Mouse (Mus musculus): Measurements from ENCODE around the gene S100a8. TPM values are rescaled to one million over a fixed set of nuclear protein-coding genes. Genes with fewer than 3 reads are reported as not detected.

The S100a8 gene
- polyA plus RNA-seq (2016; fragmentation: Nextera tagmentation; extraction: Ambion mirVana) = 5.7 and 12.9 TPM in 2 replicates

- Histone ChIP-seq H3K9ac (replicated peaks) (no peak within 1 kb of the TSS), H3K36me3 (no peaks in the 10 kb centered on the region), H3K27me3 (no peaks in the 10 kb centered on the region), H3K27ac (replicated peaks) (no peak within 1 kb of the TSS), H3K4me2 (replicated peaks) (no peak within 1 kb of the TSS), H3K9me3 (no peaks in the 10 kb centered on the region), H3K4me3 (no peak within 1 kb of the TSS), H3K4me1 (no peaks in the 10 kb centered on the region)
- 80% methylated on average over 8 of the region's 8 CpGs for WGBS
- ATAC-seq (ENCODE audit: low FRiP score, low read depth) = no peak
Measured at GRCm38 (mm10) chr3:90668846-90669245, at the start of gene S100a8. Gene S100a8 (plus strand): TSS chr3:90668978.

DNA sequence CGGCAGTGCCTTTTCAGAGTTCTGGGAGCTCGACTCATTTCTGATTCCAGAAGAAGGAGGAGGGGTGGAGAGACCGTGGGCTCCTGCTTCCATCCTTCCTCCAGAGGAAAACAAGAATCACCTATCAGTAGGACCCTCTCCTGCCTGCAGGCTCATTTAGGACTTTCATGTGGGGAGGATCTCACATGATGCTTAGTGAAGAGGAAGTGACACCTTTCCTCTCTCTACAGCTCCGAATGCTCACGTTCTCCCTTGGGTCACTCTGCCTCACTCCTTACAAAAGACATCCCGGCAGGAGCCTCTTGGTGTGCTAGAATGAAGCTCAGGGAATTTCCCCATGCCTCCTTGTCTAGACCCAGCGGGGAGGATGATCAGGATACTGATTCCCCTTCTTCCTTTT is 47.2 kb upstream of the S100a8 start:
- peaks cover 14% of the 10 kb centered on the region for H3K4me1 ChIP-seq
- no peak overlapping the region for H3K4me3 ChIP-seq
- H3K9ac ChIP-seq (replicated peaks) = no peak overlapping the region
- H3K9me3 ChIP-seq = 0 out of 2 replicates have a peak, but pooled peaks cover 3% of the 10 kb centered on the region
- WGBS = 61% methylated on average over 7 of the region's 7 CpGs
- no peaks in the 10 kb centered on the region for H3K36me3 ChIP-seq
- no peak overlapping the region for H3K4me2 ChIP-seq (replicated peaks)
- no peak for ATAC-seq (ENCODE audit: low FRiP score, low read depth)
- H3K27me3 ChIP-seq = no peaks in the 10 kb centered on the region; the same call in 1 of the 2 replicates
- H3K27ac ChIP-seq (replicated peaks) = no peak overlapping the region

DNA sequence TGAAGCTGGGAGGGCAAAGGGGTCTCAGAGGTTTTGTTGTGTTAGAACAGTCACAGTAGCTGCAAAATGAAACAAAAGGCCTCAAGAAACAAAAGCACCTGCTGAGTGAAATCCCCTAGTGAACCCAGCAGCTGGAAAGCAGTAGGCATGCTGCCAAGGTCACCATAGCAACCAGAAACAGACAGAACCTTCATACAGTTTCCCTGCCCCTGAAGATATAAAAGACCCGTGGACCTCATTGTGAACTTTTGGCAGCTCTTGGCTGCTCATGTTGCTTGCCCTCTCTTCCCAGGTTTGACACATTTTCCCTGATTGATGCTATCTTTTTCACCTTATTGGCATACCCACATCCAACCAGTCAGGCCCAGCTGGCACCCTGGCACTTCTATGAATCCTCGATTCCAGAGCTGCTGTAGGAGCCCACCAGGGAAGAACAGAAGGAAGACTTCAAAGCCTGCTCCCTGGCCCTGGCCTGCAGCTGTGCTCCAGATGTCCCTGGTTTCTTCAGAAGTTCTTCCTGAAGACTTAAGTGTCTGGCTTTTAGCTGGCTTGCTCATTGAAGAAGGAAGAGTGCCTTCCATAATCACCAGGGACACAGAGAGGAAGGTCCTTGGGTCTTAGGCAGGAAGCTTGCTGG is 45.2 kb upstream of the S100a8 start:
- no peaks in the 10 kb centered on the region for H3K9me3 ChIP-seq
- H3K36me3 ChIP-seq = no peaks in the 10 kb centered on the region
- 0 out of 2 replicates have a peak, but pooled peaks have one; percentile 58 for ATAC-seq (ENCODE audit: low FRiP score, low read depth)
- no peaks in the 10 kb centered on the region; the same call in 1 of the 2 replicates for H3K27me3 ChIP-seq
- no peak overlapping the region for H3K9ac ChIP-seq (replicated peaks)
- no peak overlapping the region for H3K4me3 ChIP-seq
- H3K4me1 ChIP-seq = peaks cover 14% of the 10 kb centered on the region
- WGBS = 11% methylated on average over 2 of the region's 2 CpGs
- H3K4me2 ChIP-seq (replicated peaks) = no peak overlapping the region
- H3K27ac ChIP-seq (replicated peaks) = peak overlapping the region; percentile 36; the same call in 1 of the 2 replicates

DNA sequence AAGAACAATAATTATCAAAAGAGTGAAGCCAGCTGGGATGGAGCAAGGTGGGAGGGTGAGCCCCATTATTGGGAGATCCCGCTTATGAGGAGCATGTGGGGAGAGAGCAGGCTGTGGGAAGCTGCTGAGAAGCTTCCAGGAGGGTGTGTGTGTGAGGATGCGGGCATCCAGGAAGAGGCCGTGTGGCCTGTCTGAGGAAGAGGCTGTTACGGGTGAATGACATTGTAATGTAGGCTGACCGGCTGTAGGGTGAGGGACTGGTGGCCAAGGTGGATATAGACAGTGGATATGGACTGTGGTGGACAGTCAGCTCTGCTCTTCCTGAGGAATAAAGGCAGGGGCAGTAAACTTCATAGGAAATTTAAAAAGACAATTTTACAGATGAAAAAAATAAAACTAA is 43.3 kb upstream of the S100a8 start:
- no peak for ATAC-seq (ENCODE audit: low FRiP score, low read depth)
- WGBS = 79% methylated on average over 5 of the region's 5 CpGs
- H3K9ac ChIP-seq (replicated peaks) = no peak overlapping the region

GRCm38 (mm10) chr3:90626266-90627021 is 42.3 kb upstream of the S100a8 start:
- ATAC-seq (ENCODE audit: low FRiP score, low read depth) = no peak
- no peak overlapping the region for H3K27ac ChIP-seq (replicated peaks)

More for the DNA sequence above, 43.3 kb upstream of the S100a8 start:
- peaks cover 14% of the 10 kb centered on the region for H3K4me1 ChIP-seq
- no peak overlapping the region for H3K4me2 ChIP-seq (replicated peaks)
- no peak overlapping the region for H3K4me3 ChIP-seq
- no peak overlapping the region for H3K27ac ChIP-seq (replicated peaks)
- H3K9me3 ChIP-seq = no peaks in the 10 kb centered on the region
- no peaks in the 10 kb centered on the region for H3K36me3 ChIP-seq
- no peaks in the 10 kb centered on the region; the same call in 1 of the 2 replicates for H3K27me3 ChIP-seq

DNA sequence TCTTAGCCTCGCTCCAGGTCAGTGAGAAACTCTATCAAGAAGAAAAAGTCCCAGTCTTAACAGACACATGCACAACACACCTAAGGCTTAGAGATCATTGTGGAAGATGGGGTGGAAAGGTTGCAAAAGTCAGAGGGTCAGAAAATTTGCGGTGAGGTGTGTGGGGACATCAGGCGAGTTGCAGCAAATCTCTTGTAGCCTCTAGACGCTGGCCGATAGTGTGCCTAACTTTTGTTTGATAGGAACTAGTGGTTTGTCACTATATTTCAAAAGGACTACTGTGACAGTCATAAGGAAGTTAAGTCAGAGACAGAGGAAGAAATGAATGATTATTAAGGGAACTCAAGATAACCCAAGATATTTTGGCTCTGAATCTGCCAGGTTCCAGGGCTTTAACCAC is 41.4 kb upstream of the S100a8 start:
- no peak overlapping the region for H3K4me3 ChIP-seq
- H3K4me1 ChIP-seq = peaks cover 14% of the 10 kb centered on the region
- no peaks in the 10 kb centered on the region for H3K36me3 ChIP-seq
- no peaks in the 10 kb centered on the region for H3K27me3 ChIP-seq
- H3K27ac ChIP-seq (replicated peaks) = no peak overlapping the region
- H3K9me3 ChIP-seq = no peaks in the 10 kb centered on the region
- 93% methylated on average over 5 of the region's 5 CpGs for WGBS
- no peak overlapping the region for H3K4me2 ChIP-seq (replicated peaks)
- no peak overlapping the region for H3K9ac ChIP-seq (replicated peaks)
- ATAC-seq (ENCODE audit: low FRiP score, low read depth) = no peak

More at GRCm38 (mm10) chr3:90626266-90627021, 42.3 kb upstream of the S100a8 start:
- Histone ChIP-seq H3K9me3 (no peaks in the 10 kb centered on the region), H3K36me3 (no peaks in the 10 kb centered on the region), H3K9ac (replicated peaks) (no peak overlapping the region), H3K27me3 (no peaks in the 10 kb centered on the region; the same call in 1 of the 2 replicates), H3K4me1 (peaks cover 14% of the 10 kb centered on the region), H3K4me3 (no peak overlapping the region), H3K4me2 (replicated peaks) (no peak overlapping the region)
- 79% methylated on average over 9 of the region's 9 CpGs for WGBS

GRCm38 (mm10) chr3:90627807-90628206 is 41.0 kb upstream of the S100a8 start:
- Histone ChIP-seq H3K4me1 (peaks cover 14% of the 10 kb centered on the region), H3K27ac (replicated peaks) (no peak overlapping the region), H3K4me3 (no peak overlapping the region), H3K9me3 (no peaks in the 10 kb centered on the region), H3K4me2 (replicated peaks) (no peak overlapping the region), H3K36me3 (no peaks in the 10 kb centered on the region), H3K9ac (replicated peaks) (no peak overlapping the region), H3K27me3 (no peaks in the 10 kb centered on the region)
- ATAC-seq (ENCODE audit: low FRiP score, low read depth) = no peak
- 65% methylated on average over 4 of the region's 4 CpGs for WGBS

- Histone ChIP-seq H3K27ac (replicated peaks) (no peak overlapping the region), H3K27me3 (no peaks in the 10 kb centered on the region), H3K9ac (replicated peaks) (no peak overlapping the region), H3K4me2 (replicated peaks) (no peak overlapping the region), H3K9me3 (no peaks in the 10 kb centered on the region), H3K4me3 (no peak overlapping the region), H3K4me1 (no peaks in the 10 kb centered on the region), H3K36me3 (no peaks in the 10 kb centered on the region)
- ATAC-seq (ENCODE audit: low FRiP score, low read depth) = no peak
- 80% methylated on average over 2 of the region's 2 CpGs for WGBS
Measured at GRCm38 (mm10) chr3:90629298-90629697, 39.5 kb upstream of the S100a8 start.

- Histone ChIP-seq H3K9me3 (no peaks in the 10 kb centered on the region), H3K9ac (replicated peaks) (no peak overlapping the region), H3K4me1 (no peaks in the 10 kb centered on the region), H3K4me2 (replicated peaks) (no peak overlapping the region), H3K4me3 (no peak overlapping the region), H3K27me3 (no peaks in the 10 kb centered on the region), H3K27ac (replicated peaks) (no peak overlapping the region), H3K36me3 (no peaks in the 10 kb centered on the region)
- ATAC-seq (ENCODE audit: low FRiP score, low read depth) = no peak
- 84% methylated on average over 2 of the region's 2 CpGs for WGBS
Measured at GRCm38 (mm10) chr3:90631984-90632383, 36.8 kb upstream of the S100a8 start.

- no peaks in the 10 kb centered on the region for H3K36me3 ChIP-seq
- H3K27me3 ChIP-seq = no peaks in the 10 kb centered on the region
- 80% methylated on average over 1 of the region's 1 CpGs for WGBS
- H3K4me2 ChIP-seq (replicated peaks) = no peak overlapping the region
- no peaks in the 10 kb centered on the region for H3K4me1 ChIP-seq
- no peak for ATAC-seq (ENCODE audit: low FRiP score, low read depth)
- H3K9me3 ChIP-seq = no peaks in the 10 kb centered on the region
- no peak overlapping the region for H3K9ac ChIP-seq (replicated peaks)
- H3K27ac ChIP-seq (replicated peaks) = no peak overlapping the region
- H3K4me3 ChIP-seq = no peak overlapping the region
Measured at GRCm38 (mm10) chr3:90638511-90639275, 30.1 kb upstream of the S100a8 start.

DNA sequence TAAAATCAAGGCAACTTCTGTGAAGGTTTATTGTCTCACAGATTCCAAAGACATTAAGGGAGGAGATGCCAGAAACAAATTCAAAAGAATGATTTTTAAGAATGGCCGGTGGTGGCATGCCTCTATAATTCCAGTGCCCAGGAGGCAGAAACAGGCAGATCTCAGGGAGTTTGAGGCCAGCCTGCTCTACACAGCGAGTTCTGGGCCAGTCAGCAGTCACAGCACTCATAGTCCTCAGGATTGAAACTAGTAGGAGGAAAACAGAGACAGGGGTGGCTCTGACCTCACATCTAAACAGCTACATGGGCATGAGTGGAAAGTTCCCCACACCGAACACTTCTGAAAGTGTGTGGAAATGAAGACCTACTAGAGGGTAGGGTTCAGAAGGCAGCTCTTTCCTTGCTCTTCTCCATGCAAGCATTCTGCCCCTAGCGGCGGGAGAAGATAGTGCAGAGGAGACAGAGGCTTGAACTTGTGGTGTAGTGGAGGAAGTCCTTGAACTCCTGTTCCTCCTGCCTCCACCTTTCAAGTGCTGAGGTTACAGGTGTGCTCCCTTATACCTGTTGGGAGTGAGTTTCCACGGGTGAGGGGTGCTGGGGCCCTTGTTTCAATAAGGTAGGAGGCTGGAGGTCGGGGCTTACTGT is 29.1 kb upstream of the S100a8 start:
- Histone ChIP-seq H3K9me3 (no peaks in the 10 kb centered on the region), H3K4me1 (no peaks in the 10 kb centered on the region), H3K36me3 (no peaks in the 10 kb centered on the region), H3K4me2 (replicated peaks) (no peak overlapping the region), H3K4me3 (no peak overlapping the region), H3K9ac (replicated peaks) (no peak overlapping the region), H3K27me3 (no peaks in the 10 kb centered on the region), H3K27ac (replicated peaks) (no peak overlapping the region)
- WGBS = 57% methylated on average over 7 of the region's 7 CpGs
- ATAC-seq (ENCODE audit: low FRiP score, low read depth) = no peak
